Mouse (Mus musculus): ENCODE measurements around the gene Glipr1l2. TPM values are rescaled to one million over a fixed set of nuclear protein-coding genes. Genes with fewer than 3 reads are reported as not detected.
A peak's percentile ranks its signal among the peaks of the same experiment; 100 is the strongest.

The Glipr1l2 gene
- polyA plus RNA-seq, 1 experiment from 2014 or later: not detected

- Histone ChIP-seq H3K27me3 (no peaks in the 10 kb centered on the region), H3K4me3 (no peak overlapping the region), H3K9ac (no peak overlapping the region), H3K4me2 (no peak overlapping the region), H3K4me1 (no peaks in the 10 kb centered on the region), H3K9me3 (no peaks in the 10 kb centered on the region), H3K27ac (no peak overlapping the region), H3K36me3 (no peaks in the 10 kb centered on the region)
- no peak for ATAC-seq (ENCODE audit: insufficient number of reproducible peaks, insufficient read depth, low FRiP score, low TSS enrichment, low read depth)
- 86% methylated on average over 3 of the region's 3 CpGs for WGBS
These were observed 49.0 kb downstream of the Glipr1l2 start for GRCm38 (mm10) chr10:112132194-112132593.

- Histone ChIP-seq H3K9me3 (no peaks in the 10 kb centered on the region), H3K4me1 (no peaks in the 10 kb centered on the region), H3K9ac (no peak overlapping the region), H3K4me2 (peak overlapping the region; percentile 50), H3K4me3 (peak overlapping the region; percentile 33), H3K27ac (no peak overlapping the region), H3K27me3 (no peaks in the 10 kb centered on the region), H3K36me3 (no peaks in the 10 kb centered on the region)
- ATAC-seq (ENCODE audit: insufficient number of reproducible peaks, insufficient read depth, low FRiP score, low TSS enrichment, low read depth): no peak
- 19% methylated on average over 9 of the region's 9 CpGs for WGBS
These were observed 55.1 kb downstream of the Glipr1l2 start for GRCm38 (mm10) chr10:112138050-112138870.

- no peak for ATAC-seq (ENCODE audit: insufficient number of reproducible peaks, insufficient read depth, low FRiP score, low TSS enrichment, low read depth)
- Histone ChIP-seq H3K27ac (no peak overlapping the region), H3K9ac (no peak overlapping the region), H3K27me3 (no peaks in the 10 kb centered on the region), H3K4me2 (peak overlapping the region; percentile 50), H3K36me3 (no peaks in the 10 kb centered on the region), H3K4me1 (no peaks in the 10 kb centered on the region), H3K9me3 (no peaks in the 10 kb centered on the region), H3K4me3 (peak overlapping the region; percentile 33)
- WGBS: 41% methylated on average over 6 of the region's 6 CpGs
These were observed 55.8 kb downstream of the Glipr1l2 start for GRCm38 (mm10) chr10:112138871-112139430.

- no peaks in the 10 kb centered on the region for H3K9me3 ChIP-seq
- no peaks in the 10 kb centered on the region for H3K27me3 ChIP-seq
- no peak overlapping the region for H3K4me2 ChIP-seq
- H3K4me1 ChIP-seq: no peaks in the 10 kb centered on the region
- H3K36me3 ChIP-seq: no peaks in the 10 kb centered on the region
- 63% methylated on average over 2 of the region's 2 CpGs for WGBS
- ATAC-seq (ENCODE audit: insufficient number of reproducible peaks, insufficient read depth, low FRiP score, low TSS enrichment, low read depth): no peak
- no peak overlapping the region for H3K4me3 ChIP-seq
- H3K27ac ChIP-seq: no peak overlapping the region
- H3K9ac ChIP-seq: no peak overlapping the region
These were observed 56.7 kb downstream of the Glipr1l2 start for GRCm38 (mm10) chr10:112139834-112140233.

Other genes with a start within 250 kb of the Glipr1l2 start
- gene Krr1, start 110.7 kb upstream of the Glipr1l2 start, polyA plus RNA-seq (2015; fragmentation: Nextera tagmentation; extraction: Ambion mirVana): 47.2 and 50.3 TPM in 2 replicates
- 1.3 and 2.2 TPM in 2 replicates for gene Glipr1, start 80.7 kb upstream of the Glipr1l2 start, polyA plus RNA-seq (2015; fragmentation: Nextera tagmentation; extraction: Ambion mirVana)
- not detected in 2 replicates for gene Glipr1l1, start 23.2 kb upstream of the Glipr1l2 start, polyA plus RNA-seq (2015; fragmentation: Nextera tagmentation; extraction: Ambion mirVana)
- not detected in 2 replicates for gene Glipr1l3, start 77.0 kb downstream of the Glipr1l2 start, polyA plus RNA-seq (2015; fragmentation: Nextera tagmentation; extraction: Ambion mirVana)
- gene Caps2, start 80.3 kb downstream of the Glipr1l2 start, polyA plus RNA-seq (2015; fragmentation: Nextera tagmentation; extraction: Ambion mirVana): 0.21 and 0.22 TPM in 2 replicates
- 0.89 and 1.2 TPM in 2 replicates for gene Kcnc2, start 187.8 kb downstream of the Glipr1l2 start, polyA plus RNA-seq (2015; fragmentation: Nextera tagmentation; extraction: Ambion mirVana)